Mouse (Mus musculus): Measurements from ENCODE around the gene Tyk2. TPM values are rescaled to one million over a fixed set of nuclear protein-coding genes. Genes with fewer than 3 reads are reported as not detected.

The Tyk2 gene
- total RNA-seq (2023), result 46.8 to 61.2 TPM (median 51.4 TPM) in 4 replicates

GRCm38 (mm10) chr9:21131059-21131956, at the start of gene Tyk2:
Tyk2 (minus strand) TSS chr9:21131243.

GRCm38 (mm10) chr9:21165041-21165951, 34.3 kb upstream of the Tyk2 start, which contains the start of gene Pde4a:
Pde4a (plus strand) TSS chr9:21165714.

GRCm38 (mm10) chr9:21149654-21150419, 18.8 kb upstream of the Tyk2 start, which contains the start of gene Cdc37:
Cdc37 (minus strand) TSS chr9:21149982.

GRCm38 (mm10) chr9:21091707-21092320, 39.2 kb downstream of the Tyk2 start, which contains the start of the genes Gm38431 and Raver1:
Gm38431 (minus strand) TSS chr9:21091997.
Raver1 (minus strand) TSS chr9:21092008.

GRCm38 (mm10) chr9:21073044-21073840, 57.8 kb downstream of the Tyk2 start, which contains the start of the genes Gm49373 and Fdx1l:
Gm49373 (minus strand) TSS chr9:21073096.
Fdx1l (minus strand) TSS chr9:21073614.

GRCm38 (mm10) chr9:21067006-21067684, 63.9 kb downstream of the Tyk2 start, which contains the start of gene Zglp1:
Zglp1 (minus strand) TSS chr9:21067093.

Other genes starting within 250 kb of the Tyk2 start
- 114 to 135 TPM (median 121 TPM) in 4 replicates for gene Ppan, start 243.1 kb downstream of the Tyk2 start, total RNA-seq (2023)
- 165 to 183 TPM (median 181 TPM) in 4 replicates for gene Eif3g, start 232.6 kb downstream of the Tyk2 start, total RNA-seq (2023)
- 67.0 to 72.1 TPM (median 69.3 TPM) in 4 replicates for gene Dnmt1, start 171.4 kb downstream of the Tyk2 start, total RNA-seq (2023)
- gene S1pr2, start 154.5 kb downstream of the Tyk2 start, total RNA-seq (2023), result 2.3 to 3.2 TPM (median 3.1 TPM) in 4 replicates
- 52.3 to 59.0 TPM (median 57.1 TPM) in 4 replicates for gene Mrpl4, start 128.5 kb downstream of the Tyk2 start, total RNA-seq (2023)
- 49.4 to 53.1 TPM (median 50.5 TPM) in 4 replicates for gene Icam1, start 115.3 kb downstream of the Tyk2 start, total RNA-seq (2023)
- gene Icam4, start 101.9 kb downstream of the Tyk2 start, total RNA-seq (2023), result 0.63 TPM in 1 of 4 replicates, not detected in the others
- gene Icam5, start 99.2 kb downstream of the Tyk2 start, total RNA-seq (2023), result 0.20 to 0.33 TPM in 2 of 4 replicates, not detected in the others
- gene Zglp1, start 64.2 kb downstream of the Tyk2 start, total RNA-seq (2023), result not detected in 4 replicates
- 1.3 to 1.9 TPM (median 1.6 TPM) in 4 replicates for gene Gm49373, start 58.1 kb downstream of the Tyk2 start, total RNA-seq (2023)
- 20.9 to 28.2 TPM (median 25.9 TPM) in 4 replicates for gene Fdx1l, start 57.6 kb downstream of the Tyk2 start, total RNA-seq (2023)
- 9.4 to 13.1 TPM (median 9.8 TPM) in 4 replicates for gene Gm38431, start 39.2 kb downstream of the Tyk2 start, total RNA-seq (2023)
- 111 to 115 TPM (median 113 TPM) in 4 replicates for gene Raver1, start 39.2 kb downstream of the Tyk2 start, total RNA-seq (2023)
- 108 to 117 TPM (median 111 TPM) in 4 replicates for gene Cdc37, start 18.7 kb upstream of the Tyk2 start, total RNA-seq (2023)
- gene Pde4a, start 34.5 kb upstream of the Tyk2 start, total RNA-seq (2023), result 7.8 to 10.5 TPM (median 8.8 TPM) in 4 replicates
- 25.0 to 32.1 TPM (median 29.5 TPM) in 4 replicates for gene Keap1, start 108.1 kb upstream of the Tyk2 start, total RNA-seq (2023)
- gene S1pr5, start 117.2 kb upstream of the Tyk2 start, total RNA-seq (2023), result 0.24 to 0.36 TPM (median 0.28 TPM) in 3 of 4 replicates, not detected in the other
- gene Atg4d, start 134.1 kb upstream of the Tyk2 start, total RNA-seq (2023), result 48.2 to 54.2 TPM (median 52.1 TPM) in 4 replicates
- gene Kri1, start 156.7 kb upstream of the Tyk2 start, total RNA-seq (2023), result 113 to 143 TPM (median 134 TPM) in 4 replicates
- 24.3 to 26.8 TPM (median 25.0 TPM) in 4 replicates for gene Cdkn2d, start 160.2 kb upstream of the Tyk2 start, total RNA-seq (2023)
- 2.0 to 3.0 TPM (median 2.6 TPM) in 4 replicates for gene Ap1m2, start 181.1 kb upstream of the Tyk2 start, total RNA-seq (2023)
- 311 to 326 TPM (median 324 TPM) in 4 replicates for gene Slc44a2, start 189.5 kb upstream of the Tyk2 start, total RNA-seq (2023)
- 160 to 186 TPM (median 180 TPM) in 4 replicates for gene Ilf3, start 236.6 kb upstream of the Tyk2 start, total RNA-seq (2023)